ENCODE assay signal across 16 mouse cellular contexts in the genomic region with DNA sequence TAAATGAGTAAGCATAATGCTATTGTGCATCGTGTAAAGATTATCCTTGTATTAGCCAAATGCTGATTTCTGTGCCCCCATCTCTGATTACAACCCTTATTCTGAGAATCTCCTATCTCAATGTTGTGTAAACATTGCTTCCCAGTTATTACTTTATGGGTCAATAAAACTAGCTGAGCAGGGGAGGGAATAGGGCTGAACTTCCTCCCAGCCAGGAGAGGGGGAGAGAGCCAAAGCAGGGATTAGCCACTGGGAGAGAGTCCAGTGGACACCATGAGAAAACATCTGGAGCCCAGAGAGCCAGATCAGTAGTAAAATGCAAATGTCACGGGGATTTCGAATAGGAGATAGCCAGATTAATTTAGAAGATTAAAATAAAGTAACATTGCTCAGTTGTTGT.
"Had no signal": no experiment of that assay in that cellular context is flagged by ENCODE, and none has a peak within 500 bp of the region (broad histone marks: within the 10 kb centered on the region; RNA-seq: fewer than 3 reads in every experiment).

No protein-coding gene starts in this region.

- H3K27ac ChIP-seq: left cerebral cortex, adult 2 months; limb, embryonic 10.5 days; liver, embryonic 12.5 days; lung, embryonic 15.5 days; macrophage; midbrain, embryonic 15.5 days; neural tube, embryonic 13.5 days had no signal

- H3K9ac ChIP-seq: liver, embryonic 12.5 days; lung, embryonic 15.5 days; midbrain, embryonic 15.5 days; neural tube, embryonic 13.5 days had no signal

- H3K9me3 ChIP-seq: limb, embryonic 10.5 days; liver, embryonic 12.5 days; lung, embryonic 15.5 days; midbrain, embryonic 15.5 days; neural tube, embryonic 13.5 days had no signal

- H3K4me3 ChIP-seq: left cerebral cortex, adult 2 months; limb, embryonic 10.5 days; liver, embryonic 12.5 days; lung, embryonic 15.5 days; megakaryocyte, embryonic 14.5 days; midbrain, embryonic 15.5 days; neural tube, embryonic 13.5 days had no signal

- DNase-seq: kidney, adult 18-20 months; kidney, postnatal 10 days; kidney, postnatal 4 days; lung, postnatal 14 days; right cerebral cortex, postnatal 14 days; thymus, adult 18-20 months; thymus, postnatal 14 days had no signal

- ATAC-seq: liver, embryonic 12.5 days; midbrain, embryonic 15.5 days had no signal

- H3K4me1 ChIP-seq: limb, embryonic 10.5 days; liver, embryonic 12.5 days; lung, embryonic 15.5 days; megakaryocyte, embryonic 14.5 days; neural tube, embryonic 13.5 days had no signal

- H3K36me3 ChIP-seq: limb, embryonic 10.5 days; liver, embryonic 12.5 days; lung, embryonic 15.5 days; midbrain, embryonic 15.5 days; neural tube, embryonic 13.5 days had no signal

- H3K4me2 ChIP-seq: liver, embryonic 12.5 days; lung, embryonic 15.5 days; midbrain, embryonic 11.5 days; midbrain, embryonic 15.5 days; neural tube, embryonic 13.5 days had no signal

- H3K27me3 ChIP-seq: liver, embryonic 12.5 days; lung, embryonic 15.5 days; megakaryocyte, embryonic 14.5 days; midbrain, embryonic 15.5 days; neural tube, embryonic 13.5 days had no signal
